Mouse (Mus musculus) spleen, adult 2 months (tissue): ENCODE results near the gene Smpdl3b. TPM values are rescaled to one million over a fixed set of nuclear protein-coding genes. Genes with fewer than 3 reads are reported as not detected.

ENCODE experiments used
- DNase-seq, 2 experiments: peaks; one replicate each; pipeline versions ENCODE4 v3.0.0 to v3.0.0-alpha.2; 2012 to 2021; ENCODE audit warnings: low spot score in 2 of 2, low read depth in 1 of 2
- H3K27ac ChIP-seq: fragments of 200-500 bp; 2 replicates; pipeline ENCODE4 v1.5.1; 2012; ENCODE audit warnings: low read length, inconsistent platforms; ENCODE audit not compliant: insufficient read depth
- H3K27me3 ChIP-seq: fragments of 200-500 bp; 2 replicates; pipeline ENCODE4 v1.6.1; 2012; ENCODE audit warnings: mild to moderate bottlenecking, moderate library complexity, low read length, inconsistent platforms; ENCODE audit not compliant: control insufficient read depth, insufficient read depth
- H3K36me3 ChIP-seq: fragments of 200-500 bp; 2 replicates; pipeline ENCODE4 v1.6.1; 2012; ENCODE audit warnings: mild to moderate bottlenecking, low read length, inconsistent platforms; ENCODE audit not compliant: control insufficient read depth, insufficient read depth
- H3K4me1 ChIP-seq: fragments of 200-500 bp; 2 replicates; pipeline ENCODE4 v1.6.1; 2011; ENCODE audit warnings: inconsistent platforms; ENCODE audit not compliant: control insufficient read depth, insufficient read depth, insufficient read length
- H3K4me3 ChIP-seq: fragments of 200-500 bp; 2 replicates; pipeline ENCODE4 v1.5.1; 2011; ENCODE audit warnings: mild to moderate bottlenecking, inconsistent platforms; ENCODE audit not compliant: insufficient read depth, insufficient read length; ENCODE audit errors: extremely low read depth
- CTCF ChIP-seq: fragments of 200-500 bp; IDR thresholded peaks from 2 replicates; pipeline ENCODE4 v1.5.1; 2011; ENCODE audit warnings: mild to moderate bottlenecking, inconsistent platforms; ENCODE audit not compliant: insufficient read depth, insufficient read length, insufficient replicate concordance; ENCODE audit errors: extremely low read depth
- POLR2A ChIP-seq: fragments of 200-500 bp; IDR thresholded peaks from 2 replicates; pipeline ENCODE4 v1.6.1; 2011; ENCODE audit warnings: low read depth, low read length, inconsistent platforms
- WGBS: fragments of 180-500 bp; shearing (Covaris S2); methylation state at CpG from one replicate; pipeline ENCODE4 v1.1.7; 2018; 5-methylcytosine and 5-hydroxymethylcytosine counted together
- polyA plus RNA-seq: library from polyadenylated mRNA; depleted of rRNA; stranded (reverse); fragments of >200 nt; gene quantifications from 2 replicates; pipeline ENCODE4 v1.2.3, GENCODE M21; 2012; rRNA removed

Gene Smpdl3b
- polyA plus RNA-seq, 1 experiment, result 1.5 TPM

DNA sequence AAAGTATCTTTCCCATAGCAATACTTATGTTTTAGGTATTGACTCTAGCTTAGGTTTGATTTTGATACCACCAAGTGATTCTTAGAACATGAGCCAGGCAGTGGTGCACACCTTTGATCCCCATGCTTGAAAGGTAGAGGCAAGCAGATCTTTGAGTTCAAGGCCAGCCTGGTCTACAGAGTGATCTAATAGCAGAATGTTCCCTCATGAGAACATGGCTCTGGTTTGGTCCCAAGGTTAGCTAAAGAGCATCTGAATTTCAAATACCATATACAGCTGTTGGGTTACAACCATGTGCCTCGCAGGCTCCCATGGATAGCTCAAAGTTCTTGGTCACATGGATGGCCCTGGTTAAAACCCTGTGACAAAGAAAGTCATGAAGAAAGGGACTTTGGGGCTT is 38.8 kb downstream of the Smpdl3b start:
- Histone ChIP-seq H3K27ac (no peak overlapping the region), H3K27me3 (no peaks in the 10 kb centered on the region), H3K4me1 (no peaks in the 10 kb centered on the region), H3K36me3 (peaks cover 26% of the 10 kb centered on the region), H3K4me3 (no peak overlapping the region)
- 98% methylated on average over 1 of the region's 1 CpGs for WGBS
- TF ChIP-seq CTCF (no peak), POLR2A (no peak)
- no peak for DNase-seq

DNA sequence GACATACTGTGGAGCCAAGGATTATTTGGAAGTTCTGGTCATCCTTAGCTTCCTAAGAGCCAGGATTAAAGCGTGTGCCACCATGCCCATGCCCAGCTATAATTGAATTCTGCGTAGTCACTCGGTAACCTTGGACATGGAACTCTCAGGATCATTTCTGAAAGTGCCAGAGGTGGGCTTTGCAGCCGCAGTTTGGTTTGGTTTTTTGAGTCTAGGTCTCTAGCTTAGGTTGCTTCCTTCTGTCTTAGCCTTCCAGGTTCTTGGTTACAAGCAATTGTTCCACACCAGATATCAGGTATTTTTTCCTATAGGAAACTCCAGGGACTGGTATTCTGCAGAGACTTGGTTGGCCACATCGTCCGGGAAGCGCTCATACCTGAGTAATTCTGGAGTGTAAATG is 43.9 kb downstream of the Smpdl3b start:
- Histone ChIP-seq H3K4me1 (no peaks in the 10 kb centered on the region), H3K27me3 (no peaks in the 10 kb centered on the region), H3K36me3 (peaks cover 39% of the 10 kb centered on the region), H3K27ac (no peak overlapping the region), H3K4me3 (no peak overlapping the region)
- WGBS, result 97% methylated on average over 7 of the region's 7 CpGs
- TF ChIP-seq CTCF, result no peak
- TF ChIP-seq POLR2A, result no peak
- no peak for DNase-seq

DNA sequence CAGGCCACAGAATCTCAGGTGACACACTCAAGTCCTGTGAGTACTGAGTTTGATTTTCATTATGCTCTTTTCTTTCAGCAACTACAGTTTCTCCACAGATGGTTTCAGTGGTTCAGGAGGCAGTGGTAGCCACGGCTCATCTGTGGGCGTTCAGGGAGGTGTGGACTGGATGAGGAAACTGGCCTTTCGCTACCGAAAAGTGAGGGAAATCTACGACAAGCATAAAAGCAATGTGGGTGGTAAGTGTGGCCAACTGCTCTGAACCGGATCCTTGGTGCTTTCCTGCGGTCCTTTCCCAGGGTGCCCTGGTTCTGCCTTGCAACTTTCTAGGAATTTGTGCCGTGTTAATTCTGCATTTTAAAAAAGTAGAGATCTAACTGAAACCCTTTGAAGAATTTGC is 50.2 kb downstream of the Smpdl3b start:
- Histone ChIP-seq H3K36me3 (peaks cover 44% of the 10 kb centered on the region), H3K4me3 (no peak overlapping the region), H3K27ac (no peak overlapping the region), H3K27me3 (no peaks in the 10 kb centered on the region), H3K4me1 (no peaks in the 10 kb centered on the region)
- TF ChIP-seq POLR2A, result no peak
- TF ChIP-seq CTCF, result no peak
- WGBS, result 94% methylated on average over 8 of the region's 8 CpGs
- DNase-seq, result no peak

DNA sequence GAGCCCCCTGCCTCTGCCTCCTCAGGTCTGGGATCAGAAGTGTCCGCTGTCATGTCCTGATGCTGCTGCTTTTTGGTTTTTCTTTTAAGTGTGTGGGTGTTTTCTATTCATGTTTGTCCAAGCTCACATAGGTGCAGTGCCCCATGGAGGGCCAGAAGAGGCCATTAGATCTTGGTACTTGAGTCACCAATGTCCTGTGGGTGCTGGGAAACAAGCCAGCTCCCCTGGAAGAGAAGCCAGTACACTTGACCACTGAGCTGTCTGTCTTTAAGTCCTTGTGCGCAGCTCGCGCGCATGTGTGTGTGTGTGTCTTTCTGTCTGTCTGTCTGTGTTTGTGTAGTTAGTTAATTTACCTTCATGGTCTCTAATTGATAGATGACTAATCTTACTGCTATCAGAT is 55.0 kb downstream of the Smpdl3b start:
- Histone ChIP-seq H3K27ac (no peak overlapping the region), H3K4me1 (no peaks in the 10 kb centered on the region), H3K27me3 (no peaks in the 10 kb centered on the region), H3K36me3 (peaks cover 33% of the 10 kb centered on the region), H3K4me3 (no peak overlapping the region)
- no peak for DNase-seq
- TF ChIP-seq POLR2A, result no peak
- TF ChIP-seq CTCF, result no peak
- 99% methylated on average over 5 of the region's 5 CpGs for WGBS

DNA sequence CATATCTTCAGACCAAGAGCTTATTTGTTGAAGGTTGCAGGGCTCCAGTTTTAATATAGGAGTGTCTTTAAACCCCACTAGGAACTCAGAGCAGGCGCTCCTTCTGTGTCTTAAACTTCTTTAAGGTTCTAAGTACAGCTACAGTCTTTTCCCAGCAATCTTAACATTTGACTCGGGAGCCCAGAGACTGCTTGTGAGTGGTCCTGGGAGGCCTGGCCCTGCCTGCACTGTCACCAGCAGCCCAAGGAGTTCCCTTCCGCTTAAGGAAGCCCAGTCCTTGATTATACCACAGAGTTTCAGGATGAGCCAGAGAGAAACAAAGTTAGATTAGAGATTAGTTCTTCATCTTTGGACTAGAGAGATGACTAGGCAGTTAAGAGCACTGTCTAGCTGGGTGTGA is 63.7 kb downstream of the Smpdl3b start:
- no peak for TF ChIP-seq CTCF
- TF ChIP-seq POLR2A, result no peak
- DNase-seq, result no peak
- Histone ChIP-seq H3K4me1 (no peaks in the 10 kb centered on the region), H3K4me3 (no peak overlapping the region), H3K27ac (no peak overlapping the region), H3K36me3 (peaks cover 34% of the 10 kb centered on the region), H3K27me3 (no peaks in the 10 kb centered on the region)
- WGBS, result 95% methylated on average over 3 of the region's 3 CpGs

DNA sequence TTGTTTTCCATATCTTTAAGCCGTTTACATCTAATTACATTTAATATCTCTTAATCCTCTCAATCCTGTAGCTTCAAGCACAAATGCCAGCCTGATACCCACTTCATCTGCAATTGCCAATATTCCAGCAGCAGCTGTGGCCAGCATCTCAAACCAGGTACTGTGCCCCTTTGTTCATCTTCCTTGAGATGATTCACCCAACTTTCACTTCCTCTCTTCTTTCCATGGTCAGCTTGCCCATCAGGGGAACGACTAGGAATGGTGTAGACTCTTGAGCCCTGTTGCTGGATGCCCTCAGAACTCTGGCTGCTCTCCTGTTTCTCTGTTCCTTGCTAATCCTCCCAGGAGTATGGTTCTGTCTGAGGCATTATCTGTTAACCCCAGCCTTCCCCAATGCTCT is 67.4 kb downstream of the Smpdl3b start:
- Histone ChIP-seq H3K27me3 (no peaks in the 10 kb centered on the region), H3K36me3 (peaks cover 25% of the 10 kb centered on the region), H3K27ac (no peak overlapping the region), H3K4me1 (no peaks in the 10 kb centered on the region), H3K4me3 (no peak overlapping the region)
- DNase-seq, result no peak
- no peak for TF ChIP-seq CTCF
- no peak for TF ChIP-seq POLR2A
- 73% methylated on average over 2 of the region's 2 CpGs for WGBS

Other genes starting within 250 kb of the Smpdl3b start
- 9.3 and 9.4 TPM in 2 replicates for gene Sesn2, start 246.8 kb downstream of the Smpdl3b start, polyA plus RNA-seq
- 69.5 and 73.4 TPM in 2 replicates for gene Atpif1, start 223.6 kb downstream of the Smpdl3b start, polyA plus RNA-seq
- 17.8 and 18.2 TPM in 2 replicates for gene Dnajc8, start 221.7 kb downstream of the Smpdl3b start, polyA plus RNA-seq
- gene Ptafr, start 193.2 kb downstream of the Smpdl3b start, polyA plus RNA-seq, result 10.5 and 10.6 TPM in 2 replicates
- gene Eya3, start 118.3 kb downstream of the Smpdl3b start, polyA plus RNA-seq, result 21.3 and 22.0 TPM in 2 replicates
- gene Xkr8, start 24.7 kb downstream of the Smpdl3b start, polyA plus RNA-seq, result 3.4 and 7.8 TPM in 2 replicates
- gene Rpa2, start 11.1 kb upstream of the Smpdl3b start, polyA plus RNA-seq, result 15.4 and 19.9 TPM in 2 replicates
- gene Themis2, start 39.1 kb upstream of the Smpdl3b start, polyA plus RNA-seq, result 55.0 and 68.8 TPM in 2 replicates
- gene Ppp1r8, start 85.9 kb upstream of the Smpdl3b start, polyA plus RNA-seq, result 21.3 and 25.0 TPM in 2 replicates
- gene Stx12, start 127.3 kb upstream of the Smpdl3b start, polyA plus RNA-seq, result 6.3 and 6.8 TPM in 2 replicates
- gene Fam76a, start 165.3 kb upstream of the Smpdl3b start, polyA plus RNA-seq, result 7.2 and 9.1 TPM in 2 replicates
- gene Fgr, start 216.8 kb upstream of the Smpdl3b start, polyA plus RNA-seq, result 37.5 and 39.9 TPM in 2 replicates